Mouse (Mus musculus) ES-Bruce4 (cell line): ENCODE data around the gene Kremen2. TPM values are rescaled to one million over a fixed set of nuclear protein-coding genes. Genes with fewer than 3 reads are reported as not detected.

ENCODE experiments used
- H3K27ac ChIP-seq: 2 replicates; pipeline ENCODE4 v1.5.1; 2012; ENCODE audit warnings: low read length, inconsistent platforms; ENCODE audit not compliant: insufficient read depth
- H3K27me3 ChIP-seq: 2 replicates; pipeline ENCODE4 v1.6.1; 2012; ENCODE audit warnings: mild to moderate bottlenecking, low read length, inconsistent platforms; ENCODE audit not compliant: control insufficient read depth, poor library complexity, insufficient read depth, severe bottlenecking
- H3K36me3 ChIP-seq: 2 replicates; pipeline ENCODE4 v1.6.1; 2012; ENCODE audit warnings: inconsistent platforms, mild to moderate bottlenecking, low read length, moderate library complexity; ENCODE audit not compliant: control insufficient read depth, poor library complexity, insufficient read depth, severe bottlenecking
- H3K4me1 ChIP-seq: one replicate; pipeline ENCODE4 v1.8.1; 2011; ENCODE audit warnings: low read length; ENCODE audit not compliant: control insufficient read depth, insufficient read depth
- H3K4me3 ChIP-seq: 2 replicates; pipeline ENCODE4 v1.5.1; 2011; ENCODE audit warnings: low read depth, mild to moderate bottlenecking, low read length
- H3K9ac ChIP-seq: 2 replicates; pipeline ENCODE4 v1.6.1; 2012; ENCODE audit warnings: low read depth, mild to moderate bottlenecking, inconsistent platforms; ENCODE audit not compliant: poor library complexity, severe bottlenecking
- H3K9me3 ChIP-seq: replicated peaks from 2 replicates; pipeline ENCODE4 v1.6.1; 2012; ENCODE audit warnings: mild to moderate bottlenecking, low read length, inconsistent platforms; ENCODE audit not compliant: control insufficient read depth, poor library complexity, insufficient read depth, severe bottlenecking
- CTCF ChIP-seq: IDR thresholded peaks from one replicate; pipeline ENCODE4 v1.8.1; 2011; ENCODE audit warnings: low read depth, low read length
- EP300 ChIP-seq: IDR thresholded peaks from 2 replicates; pipeline ENCODE4 v1.6.1; 2011; ENCODE audit warnings: low read depth, low read length; ENCODE audit not compliant: insufficient read depth
- POLR2A ChIP-seq: IDR thresholded peaks from one replicate; pipeline ENCODE4 v1.8.1; 2011; ENCODE audit warnings: low read length; ENCODE audit not compliant: insufficient read depth
- polyA plus RNA-seq: library from polyadenylated mRNA; stranded (reverse); fragments of >200 nt; gene quantifications from 2 replicates; pipeline ENCODE4 v1.2.4, GENCODE M21; 2011; ENCODE audit warnings: low read depth; ENCODE audit not compliant: missing spikeins, insufficient read depth, insufficient read length

The Kremen2 gene
- polyA plus RNA-seq, 1 experiment, result 0.57 TPM

DNA sequence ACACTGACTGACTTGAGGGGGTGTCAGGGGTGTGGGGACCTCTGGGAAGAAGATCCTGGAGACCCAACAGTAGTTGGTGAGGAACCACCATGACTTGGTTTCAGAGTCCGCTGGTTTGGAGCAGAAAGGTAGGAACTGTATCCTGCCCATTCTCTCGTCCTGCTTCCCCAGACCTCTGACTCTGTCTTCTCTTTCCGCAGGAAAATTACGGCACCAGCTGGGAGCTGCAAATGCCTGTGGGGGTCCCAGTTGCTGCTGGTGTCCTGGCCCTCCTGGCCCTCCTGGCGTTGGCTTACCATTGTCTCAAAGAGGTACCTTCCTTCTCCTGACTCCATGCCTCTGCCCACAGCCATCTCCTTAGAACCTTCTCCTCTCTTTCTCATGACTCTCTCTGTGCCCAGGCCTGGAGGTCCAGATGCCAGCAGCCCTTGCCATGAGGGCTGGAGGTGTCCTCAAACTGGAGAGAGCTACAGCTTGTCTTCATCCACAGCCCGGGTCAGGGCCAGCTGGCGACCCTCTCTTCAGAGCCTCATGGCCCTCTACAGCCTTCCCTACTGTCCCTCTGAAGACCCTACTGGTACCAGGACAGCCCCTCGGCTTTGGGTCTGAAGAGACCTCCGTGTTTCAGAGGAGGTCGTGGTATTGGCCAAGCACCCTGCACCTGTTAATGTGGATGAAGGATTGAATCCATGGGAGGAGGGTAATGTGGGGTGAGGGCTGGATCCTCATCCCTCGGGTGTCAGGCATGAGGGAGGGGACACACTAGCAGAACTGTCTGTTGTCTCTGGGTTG is 4.0 kb upstream of the Kremen2 start:
- H3K27ac ChIP-seq, result no peak overlapping the region
- no peaks in the 10 kb centered on the region for H3K36me3 ChIP-seq
- no peaks in the 10 kb centered on the region for H3K4me1 ChIP-seq
- TF ChIP-seq EP300 (no peak), CTCF (no peak), POLR2A (no peak)
- H3K27me3 ChIP-seq, result no peaks in the 10 kb centered on the region; the same call in 1 of the 2 replicates
- H3K9ac ChIP-seq, result no peak overlapping the region
- no peak overlapping the region for H3K4me3 ChIP-seq
- no peaks in the 10 kb centered on the region for H3K9me3 ChIP-seq

DNA sequence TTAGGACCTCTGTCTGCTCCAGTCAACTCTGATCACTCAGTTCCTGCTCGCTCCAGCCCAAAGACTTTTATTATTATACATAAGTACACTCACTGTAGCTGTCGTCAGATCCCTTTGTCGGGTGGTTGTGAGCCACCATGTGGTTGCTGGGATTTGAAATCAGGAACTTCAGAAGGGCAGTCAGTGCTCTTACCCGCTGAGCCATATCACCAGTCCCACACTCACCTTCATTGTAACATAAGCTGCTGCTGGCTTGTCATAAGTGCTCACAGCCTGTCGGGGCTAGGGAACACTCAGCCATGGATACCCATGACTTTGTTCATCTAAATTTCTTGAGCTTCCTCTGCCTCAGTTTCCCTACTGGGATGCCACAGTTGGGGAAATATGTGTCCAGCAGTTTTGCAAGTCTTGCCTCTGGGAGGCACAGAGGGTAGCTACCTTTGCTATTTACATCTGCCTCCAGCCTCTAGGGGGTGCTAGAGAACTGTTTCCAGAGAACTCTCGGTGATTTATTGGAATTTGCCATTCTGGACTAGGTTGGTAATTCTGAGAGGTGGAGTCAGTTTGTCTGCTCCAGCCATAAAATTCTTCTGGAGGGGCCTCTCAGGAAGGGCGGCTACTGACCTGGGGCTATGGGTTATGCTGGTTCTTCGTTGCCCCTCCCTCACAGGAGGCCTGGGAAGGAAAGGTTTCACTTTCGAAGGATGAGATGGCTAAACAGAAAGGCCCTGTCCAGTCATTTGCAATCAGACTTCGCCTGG is 3.2 kb upstream of the Kremen2 start:
- no peak overlapping the region for H3K27ac ChIP-seq
- no peaks in the 10 kb centered on the region for H3K4me1 ChIP-seq
- no peak overlapping the region for H3K9ac ChIP-seq
- TF ChIP-seq EP300 (no peak), CTCF (peak; percentile 21)
- H3K27me3 ChIP-seq, result no peaks in the 10 kb centered on the region; the same call in 1 of the 2 replicates
- no peak overlapping the region for H3K4me3 ChIP-seq
- H3K36me3 ChIP-seq, result no peaks in the 10 kb centered on the region
- H3K9me3 ChIP-seq, result no peaks in the 10 kb centered on the region

DNA sequence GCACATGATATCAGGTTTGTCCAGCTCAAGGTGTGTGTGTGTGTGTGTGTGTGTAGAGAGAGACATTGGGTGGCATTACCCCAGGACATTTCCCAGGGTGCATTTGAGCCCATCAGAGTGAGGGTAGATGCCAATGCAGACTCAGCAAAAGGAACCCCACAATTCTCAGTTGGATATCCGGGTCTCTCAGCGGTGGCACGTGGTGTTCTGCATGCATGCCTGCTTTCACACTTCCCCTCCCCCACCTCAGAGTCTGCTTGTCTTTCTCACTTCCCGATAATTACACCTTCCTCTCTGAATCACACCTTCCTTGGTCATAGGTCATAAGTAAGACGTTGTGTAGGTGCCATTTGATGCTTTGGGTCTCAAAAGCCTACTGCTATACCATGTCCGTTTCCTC is 2.4 kb upstream of the Kremen2 start:
- Histone ChIP-seq H3K9ac (no peak overlapping the region), H3K36me3 (no peaks in the 10 kb centered on the region), H3K4me1 (no peaks in the 10 kb centered on the region), H3K4me3 (no peak overlapping the region), H3K27me3 (no peaks in the 10 kb centered on the region; the same call in 1 of the 2 replicates), H3K9me3 (no peaks in the 10 kb centered on the region), H3K27ac (no peak overlapping the region)
- no peak for TF ChIP-seq POLR2A
- TF ChIP-seq CTCF, result no peak
- TF ChIP-seq EP300, result no peak

DNA sequence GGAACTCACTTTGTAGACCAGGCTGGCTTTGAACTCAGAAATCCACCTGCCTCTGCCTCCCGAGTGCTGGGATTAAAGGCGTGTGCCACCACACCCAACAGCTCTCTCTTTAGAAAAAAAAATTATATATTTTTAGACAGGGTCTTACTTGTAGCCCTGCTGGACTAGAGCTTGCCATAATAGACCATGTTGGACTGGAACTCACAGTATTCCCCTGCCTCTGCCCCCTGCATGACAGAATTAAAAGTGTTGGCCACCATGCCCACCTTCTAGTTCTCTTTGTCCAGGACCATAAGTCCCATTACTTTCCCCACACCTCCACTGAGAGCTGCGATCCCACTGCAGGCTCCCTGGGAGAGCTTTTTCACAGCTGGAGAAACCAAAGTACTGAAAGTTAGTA is 1.8 kb upstream of the Kremen2 start:
- TF ChIP-seq EP300 (no peak), POLR2A (no peak), CTCF (no peak)
- Histone ChIP-seq H3K9ac (no peak overlapping the region), H3K27ac (no peak overlapping the region), H3K9me3 (no peaks in the 10 kb centered on the region), H3K4me1 (no peaks in the 10 kb centered on the region), H3K27me3 (no peaks in the 10 kb centered on the region; the same call in 1 of the 2 replicates), H3K4me3 (no peak overlapping the region), H3K36me3 (no peaks in the 10 kb centered on the region)

DNA sequence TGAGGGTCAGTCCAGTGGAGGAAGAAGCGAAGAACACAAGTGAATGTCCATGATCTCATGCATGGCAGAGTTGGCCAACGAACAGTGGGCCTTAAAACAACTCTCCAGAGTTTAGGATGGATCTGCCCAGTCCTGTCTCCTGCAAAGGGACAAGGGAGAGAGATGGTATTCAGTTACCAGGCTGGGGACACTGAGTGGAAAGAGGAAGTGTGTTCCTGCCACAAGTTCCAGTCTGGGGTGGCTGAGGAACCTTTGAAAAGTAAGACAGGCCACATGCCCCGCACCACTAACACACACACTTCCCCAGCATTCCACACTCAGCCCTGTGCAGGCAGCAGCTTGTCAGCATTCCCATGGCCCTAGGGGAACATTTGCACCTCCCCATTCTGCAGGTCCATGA is 1.1 kb upstream of the Kremen2 start:
- H3K9me3 ChIP-seq, result no peaks in the 10 kb centered on the region
- H3K27ac ChIP-seq, result no peak overlapping the region
- no peak overlapping the region for H3K4me3 ChIP-seq
- H3K4me1 ChIP-seq, result no peaks in the 10 kb centered on the region
- no peak overlapping the region for H3K9ac ChIP-seq
- no peaks in the 10 kb centered on the region; the same call in 1 of the 2 replicates for H3K27me3 ChIP-seq
- H3K36me3 ChIP-seq, result no peaks in the 10 kb centered on the region
- TF ChIP-seq EP300 (no peak), CTCF (no peak), POLR2A (no peak)

DNA sequence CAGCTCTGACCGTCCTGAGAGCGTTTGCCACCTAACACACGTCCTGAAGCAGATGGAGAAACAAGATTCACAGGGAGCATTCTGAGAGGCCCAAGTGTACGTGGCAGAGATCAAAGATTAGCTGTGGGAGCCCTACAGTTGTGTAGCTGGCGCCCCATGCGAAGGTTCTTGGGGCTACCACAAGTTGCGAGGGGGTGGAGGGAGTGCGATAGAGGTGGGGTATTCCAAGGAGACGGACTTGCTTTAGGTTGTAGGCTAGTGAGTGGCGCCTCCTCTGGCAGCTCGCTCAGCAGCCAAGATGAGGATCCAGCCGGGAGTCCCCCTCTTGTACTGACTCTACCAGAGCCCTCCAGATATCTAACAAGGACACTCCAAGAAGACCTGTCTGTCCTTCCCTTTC is 678 bp upstream of the Kremen2 start:
- Histone ChIP-seq H3K27me3 (no peaks in the 10 kb centered on the region; the same call in 1 of the 2 replicates), H3K27ac (no peak overlapping the region), H3K9ac (peak overlapping the region; percentile 47), H3K4me1 (no peaks in the 10 kb centered on the region), H3K36me3 (no peaks in the 10 kb centered on the region), H3K4me3 (peak overlapping the region; percentile 60), H3K9me3 (no peaks in the 10 kb centered on the region)
- TF ChIP-seq POLR2A, result no peak
- peak; percentile 70 for TF ChIP-seq CTCF
- TF ChIP-seq EP300, result no peak
